Mouse (Mus musculus): ENCODE results near the gene Grxcr1.

DNA sequence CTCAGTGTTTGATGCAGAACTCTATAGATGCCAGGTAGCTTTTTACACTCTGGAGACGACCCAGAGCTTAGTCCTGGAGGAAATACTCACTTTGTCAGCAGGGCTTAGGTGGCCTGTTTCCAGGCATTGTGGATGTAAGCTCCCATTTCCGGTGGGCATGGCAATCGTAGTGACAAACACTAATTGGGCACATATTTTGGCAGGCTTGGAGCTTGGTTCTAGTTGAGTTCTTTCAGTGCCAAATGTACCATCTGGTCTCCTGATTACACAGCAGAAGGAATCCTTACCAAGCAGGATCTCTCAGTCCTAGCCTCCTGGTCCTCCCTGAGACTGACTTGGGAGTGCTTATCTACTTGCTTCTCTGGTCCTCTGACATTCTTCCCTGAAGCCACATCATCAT, 118.3 kb downstream of the Grxcr1 start:
- TF ChIP-seq CTCF (IDR thresholded peaks at IDR 0.05; ENCODE audit: low read depth) (no peak), EP300 (IDR thresholded peaks at IDR 0.05; ENCODE audit: low read depth) (no peak)
